Mouse (Mus musculus): ENCODE data around the gene Shroom1.
"Not testable (repeated sequence)": the region's sequence is repeated elsewhere in the genome, so short reads cannot be mapped to it uniquely, and the experiment has no call there.

Shroom1 gene

DNA sequence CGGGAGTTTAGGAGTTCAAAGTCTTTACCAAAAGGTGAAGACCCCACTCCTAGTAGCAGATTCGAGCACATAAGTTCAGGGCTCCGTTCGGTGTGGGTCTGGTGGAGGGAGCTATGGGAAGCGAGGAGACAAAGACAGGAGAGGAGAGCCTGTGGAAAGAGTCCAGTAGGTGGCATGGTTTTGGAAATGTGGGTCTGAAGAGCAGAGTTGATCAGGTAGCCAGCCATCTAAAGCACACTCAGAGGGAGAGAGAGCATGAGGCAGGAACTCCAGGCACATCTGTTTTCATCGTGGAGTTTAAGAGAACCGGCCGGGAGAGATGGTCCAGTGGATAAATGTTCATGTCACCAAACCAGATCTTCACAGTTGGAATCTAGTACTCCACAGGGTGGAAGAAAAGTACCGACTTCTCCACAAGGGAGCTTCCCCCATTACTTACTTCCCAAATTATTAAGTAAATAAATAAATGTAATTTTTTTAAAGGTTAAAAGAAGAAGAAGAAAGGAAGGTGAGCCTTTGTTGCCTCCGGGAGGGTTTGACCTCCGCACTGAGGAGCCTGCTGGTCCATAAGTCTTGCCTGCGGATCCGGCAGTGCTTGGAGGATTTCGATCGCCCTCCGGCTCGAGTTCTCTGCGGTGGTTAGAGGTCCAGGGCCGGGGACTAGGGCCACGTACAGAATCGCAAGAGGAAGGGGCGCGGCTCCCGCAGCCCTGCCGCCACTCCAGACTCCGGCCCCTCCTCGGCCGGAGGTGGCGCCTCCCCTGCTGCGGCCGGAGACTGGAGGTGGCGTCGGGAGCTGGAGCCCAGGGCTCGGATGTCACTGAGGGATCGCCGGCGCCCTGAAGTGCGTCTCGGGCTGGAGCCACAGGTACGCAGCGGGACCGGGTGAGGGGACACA lies at the start of gene Shroom1, which contains the start of gene Gm10447:
Shroom1 (plus strand) TSS at position 732 of the 898 bp plus-strand sequence.
Gm10447 (minus strand) TSS at position 637 of the 898 bp plus-strand sequence.
- peak; percentile 75 for DNase-seq (ENCODE audit: low read depth)

- DNase-seq (ENCODE audit: low read depth) = peak; percentile 50
Observed at GRCm38 (mm10) chr11:53411738-53412137, 45.3 kb upstream of the Shroom1 start.

GRCm38 (mm10) chr11:53413871-53414270 lies 43.1 kb upstream of the Shroom1 start:
- DNase-seq (ENCODE audit: low read depth) = no peak

GRCm38 (mm10) chr11:53418048-53418447 lies 39.0 kb upstream of the Shroom1 start:
- no peak for DNase-seq (ENCODE audit: low read depth)

GRCm38 (mm10) chr11:53423036-53423435 lies 34.0 kb upstream of the Shroom1 start, which contains the start of gene Leap2:
TSS of gene Leap2 (minus strand) at chr11:53423170.
- no peak for DNase-seq (ENCODE audit: low read depth)

GRCm38 (mm10) chr11:53424826-53425225 lies 32.2 kb upstream of the Shroom1 start:
- DNase-seq (ENCODE audit: low read depth) = peak; percentile 25

GRCm38 (mm10) chr11:53425251-53425650 lies 31.8 kb upstream of the Shroom1 start:
- no peak for DNase-seq (ENCODE audit: low read depth)

- DNase-seq (ENCODE audit: low read depth) = no peak
Observed at GRCm38 (mm10) chr11:53425711-53426255, 31.2 kb upstream of the Shroom1 start.

DNA sequence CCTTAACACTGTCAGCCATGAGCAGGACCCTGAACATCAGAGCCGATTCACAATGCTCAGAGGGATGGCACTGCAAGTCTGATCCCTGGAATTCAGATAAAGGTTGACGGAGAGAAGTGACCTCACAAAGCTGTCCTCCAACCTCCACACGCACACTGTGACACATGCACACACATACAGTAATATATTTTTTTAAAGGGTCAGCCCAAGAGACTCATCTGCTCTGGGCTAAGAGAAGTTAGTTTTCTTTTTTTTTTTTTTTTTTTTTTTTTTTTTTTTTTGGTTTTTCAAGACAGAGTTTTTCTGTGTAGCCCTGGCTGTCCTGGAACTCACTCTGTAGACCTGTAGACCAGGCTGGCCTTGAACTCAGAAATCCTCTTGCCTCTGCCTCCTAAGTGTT lies 30.1 kb upstream of the Shroom1 start:
- not testable (repeated sequence) for DNase-seq (ENCODE audit: low read depth)

DNA sequence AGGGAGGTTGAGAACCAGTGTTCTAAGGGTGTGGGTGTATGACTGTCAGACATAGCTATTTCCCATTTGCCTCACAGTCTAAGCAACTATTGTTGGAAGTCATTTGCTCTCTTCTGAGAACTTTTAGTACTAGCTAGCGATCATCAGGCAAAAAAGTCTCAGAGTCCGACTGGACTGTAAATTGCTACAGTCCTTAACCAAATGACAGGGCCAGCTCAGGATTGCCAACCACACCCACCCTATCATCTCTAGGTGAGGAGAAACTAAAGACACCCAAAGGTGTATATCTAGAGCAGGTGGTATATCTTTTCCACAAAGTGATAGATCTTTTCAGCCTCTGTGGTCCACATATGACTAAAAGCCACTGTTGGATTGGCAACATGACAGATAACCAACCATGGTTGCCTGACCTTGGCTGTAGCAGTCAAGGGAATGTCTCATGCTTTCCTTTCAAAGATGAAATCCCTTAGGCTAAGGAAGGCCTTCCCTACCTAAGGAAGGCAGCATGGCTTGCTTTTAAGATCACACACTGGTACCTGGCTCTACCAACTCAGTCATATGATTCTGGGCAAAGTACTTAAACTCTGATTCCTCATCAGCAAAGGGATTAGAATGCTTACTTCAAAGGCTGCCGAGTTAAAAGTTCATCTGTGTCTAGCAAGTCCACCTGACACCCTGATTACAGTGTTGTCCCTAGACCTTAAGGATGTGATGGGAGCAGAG lies 28.9 kb upstream of the Shroom1 start:
- no peak for DNase-seq (ENCODE audit: low read depth)

GRCm38 (mm10) chr11:53428716-53429057 lies 28.3 kb upstream of the Shroom1 start:
- no peak for DNase-seq (ENCODE audit: low read depth)

DNA sequence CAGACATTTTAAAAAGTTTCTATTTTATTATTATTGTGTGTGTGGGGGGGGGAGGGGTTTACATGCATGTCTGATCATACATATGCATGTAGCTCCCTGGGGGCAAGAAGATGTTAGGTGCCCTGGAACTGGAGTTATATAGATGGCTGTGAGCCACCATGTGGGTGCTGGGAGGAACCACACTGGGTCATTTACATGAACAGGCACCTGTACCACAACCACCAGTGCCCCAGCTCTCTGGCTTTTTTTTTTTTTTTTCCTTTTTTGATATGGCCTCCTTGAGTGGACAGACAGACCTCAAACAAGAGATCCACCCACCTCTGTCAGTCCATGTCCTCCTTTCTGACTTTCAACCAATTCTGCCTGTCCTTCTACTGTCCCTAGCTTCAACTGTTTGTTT lies 27.8 kb upstream of the Shroom1 start:
- no peak for DNase-seq (ENCODE audit: low read depth)

DNA sequence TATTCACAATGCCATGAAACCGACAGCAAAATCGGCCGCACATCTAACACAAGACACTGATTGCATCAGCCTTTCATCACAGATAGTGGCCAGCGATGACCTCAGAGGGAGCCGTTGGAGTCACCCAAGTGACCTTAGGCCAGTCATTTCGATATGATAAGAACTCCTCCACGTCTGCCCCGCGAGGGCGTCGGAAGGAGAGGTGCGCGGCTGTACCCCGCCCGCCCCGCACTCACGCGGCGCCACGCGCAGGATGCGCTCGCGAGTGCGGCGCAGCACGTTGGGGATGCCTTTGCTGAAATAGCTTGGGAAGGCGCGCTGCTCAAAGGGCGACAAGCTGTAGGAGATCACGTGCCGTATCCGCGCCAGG lies 26.7 kb upstream of the Shroom1 start:
- no peak for DNase-seq (ENCODE audit: low read depth)

DNA sequence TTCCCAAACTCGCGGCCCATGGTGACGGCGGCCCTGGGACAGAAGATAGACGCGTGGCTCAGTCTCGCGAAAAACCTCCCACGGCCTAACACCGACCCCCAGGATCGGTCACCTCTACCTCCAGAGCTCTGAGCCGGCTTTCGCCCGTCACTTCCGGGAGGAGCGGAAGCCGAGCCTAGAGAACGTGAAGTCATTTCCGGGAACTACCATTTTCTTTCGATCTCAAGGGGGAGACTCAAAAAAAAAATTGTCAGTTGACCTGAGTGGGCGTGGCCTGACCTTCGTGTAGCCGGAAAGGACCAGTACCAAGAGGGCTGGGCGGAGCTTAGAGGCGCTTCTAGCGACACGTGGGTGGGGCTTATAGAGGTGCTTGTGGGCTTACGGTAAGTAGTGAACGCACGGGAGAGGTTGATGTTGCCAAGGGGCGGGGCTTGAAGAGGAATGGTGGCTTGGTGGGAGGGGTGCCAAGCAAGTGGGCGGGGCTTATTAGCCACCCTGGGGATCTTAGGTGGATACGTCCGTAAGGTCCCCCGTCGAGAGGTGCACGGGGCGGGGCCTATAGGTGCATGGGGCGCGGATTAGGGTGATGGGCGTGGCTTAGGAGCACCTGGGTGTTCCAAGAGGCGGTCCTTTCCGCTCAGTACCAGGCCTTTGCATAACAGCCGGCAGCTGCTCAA lies 26.2 kb upstream of the Shroom1 start, which contains the start of the genes Uqcrq and Gdf9:
Uqcrq (minus strand) TSS at position 162 of the 677 bp plus-strand sequence.
Gdf9 (plus strand) TSS at position 354 of the 677 bp plus-strand sequence.
- peak; percentile 99 for DNase-seq (ENCODE audit: low read depth)

DNA sequence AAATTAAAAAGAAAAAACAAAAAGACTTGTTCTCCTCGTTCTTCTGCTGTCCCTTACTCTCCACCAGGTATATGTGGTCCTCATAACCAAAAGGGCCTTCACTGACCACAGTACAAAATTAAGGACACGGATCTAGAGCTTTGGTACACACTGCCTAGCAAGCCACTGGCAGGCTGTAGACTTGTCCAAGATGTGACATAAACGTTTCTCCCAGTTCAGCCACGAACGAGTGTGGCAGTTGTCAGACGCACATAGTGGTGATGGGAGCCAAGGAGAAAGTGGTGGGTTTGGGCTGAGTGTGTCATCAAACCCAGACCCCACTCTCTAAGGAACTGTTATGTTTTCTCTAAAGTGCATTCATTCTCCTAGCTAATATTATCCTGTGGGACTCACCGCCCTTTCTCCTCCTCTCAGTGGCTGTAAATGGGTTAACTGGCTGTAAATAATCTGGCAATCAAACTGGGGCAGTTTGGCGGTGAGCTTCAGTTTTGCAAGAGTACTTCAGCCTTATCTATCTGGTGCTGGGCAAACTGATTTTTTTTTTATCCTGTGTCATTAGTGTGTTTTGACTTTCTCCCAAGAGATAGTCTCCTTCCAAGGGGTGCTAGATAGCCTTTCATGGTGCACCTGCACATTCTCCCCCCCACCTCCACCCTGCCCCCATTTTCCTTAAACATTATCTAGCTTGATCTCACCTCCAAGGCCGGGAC lies 25.5 kb upstream of the Shroom1 start:
- DNase-seq (ENCODE audit: low read depth) = peak; percentile 62

GRCm38 (mm10) chr11:53433057-53433456 lies 23.9 kb upstream of the Shroom1 start:
- DNase-seq (ENCODE audit: low read depth) = no peak

- no peak for DNase-seq (ENCODE audit: low read depth)
Observed at GRCm38 (mm10) chr11:53435504-53435903, 21.5 kb upstream of the Shroom1 start.

GRCm38 (mm10) chr11:53436338-53436737 lies 20.7 kb upstream of the Shroom1 start:
- no peak for DNase-seq (ENCODE audit: low read depth)

DNA sequence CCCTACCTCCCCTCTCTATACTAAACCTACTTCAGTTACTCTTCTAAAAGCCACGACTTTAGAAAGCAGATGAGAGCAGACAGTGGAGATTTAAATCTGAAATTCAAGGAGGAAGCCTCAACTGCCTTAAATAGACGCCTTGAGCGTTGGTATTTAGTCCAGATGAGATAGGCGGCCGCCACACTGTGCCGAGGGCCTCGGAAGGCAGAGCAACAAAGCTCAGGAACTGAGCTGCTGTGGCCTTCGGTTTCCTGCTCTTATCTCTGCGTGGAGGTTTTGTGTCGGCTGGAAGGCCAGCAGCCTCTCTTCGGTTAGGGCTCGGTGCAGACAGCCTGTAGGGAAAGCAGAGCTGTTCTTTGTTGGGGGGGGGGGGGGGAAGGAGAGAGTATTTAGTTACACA lies 15.1 kb upstream of the Shroom1 start:
- DNase-seq (ENCODE audit: low read depth) = no peak

- DNase-seq (ENCODE audit: low read depth) = peak; percentile 43
Observed at GRCm38 (mm10) chr11:53443861-53444260, 13.1 kb upstream of the Shroom1 start.

DNA sequence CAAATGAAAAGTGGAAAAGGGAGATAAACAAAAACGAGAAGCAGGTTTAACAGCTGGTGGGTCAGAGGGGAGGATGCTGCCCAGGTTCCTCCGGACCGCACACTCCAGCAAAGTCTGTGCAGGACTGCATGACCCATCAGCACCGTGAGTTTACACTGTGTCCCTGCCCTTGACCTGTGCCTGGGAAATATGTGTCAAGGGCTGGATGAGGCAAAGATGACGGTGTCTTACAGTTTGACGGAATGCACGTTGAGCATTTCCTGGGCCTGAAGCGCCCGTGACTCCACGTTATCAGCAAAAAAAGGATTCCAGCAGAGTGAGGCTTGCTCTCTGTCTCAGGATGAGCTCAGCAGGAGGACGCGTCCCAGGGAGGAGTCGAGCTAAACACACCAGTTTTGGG lies 11.4 kb upstream of the Shroom1 start:
- DNase-seq (ENCODE audit: low read depth) = no peak
